Mouse (Mus musculus): ENCODE results near the gene Olfr523. TPM values are rescaled to one million over a fixed set of nuclear protein-coding genes. Genes with fewer than 3 reads are reported as not detected.
"Not testable (repeated sequence)": the region's sequence is repeated elsewhere in the genome, so short reads cannot be mapped to it uniquely, and the experiment has no call there.

Gene Olfr523
- not detected in 2 replicates for polyA plus RNA-seq (2012; rRNA removed)

DNA sequence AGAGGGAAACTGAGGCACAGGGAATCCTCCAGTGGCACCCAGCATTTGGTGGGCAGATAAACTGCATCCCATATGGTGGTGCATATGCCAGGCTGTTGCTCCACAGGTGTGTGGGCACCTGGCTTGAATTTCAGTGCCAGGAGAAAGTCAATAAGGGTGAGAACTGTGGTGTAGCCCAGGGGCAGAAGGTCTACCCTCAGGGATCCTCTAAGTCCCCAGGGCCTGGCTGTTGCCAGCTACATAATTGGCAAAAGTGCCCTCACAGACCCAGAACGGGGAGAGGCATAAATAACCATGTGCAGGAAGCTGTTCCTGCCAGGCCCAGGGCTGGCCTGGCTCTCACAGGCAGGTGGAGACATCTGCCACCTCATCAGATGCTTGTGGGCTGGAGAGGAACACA lies at the start of gene Olfr523:
Gene Olfr523, plus strand, starts transcription at position 282 of the 400 bp plus-strand sequence.
- Histone ChIP-seq H3K36me3 (ENCODE audit: control insufficient read depth, insufficient read depth, low read length) (no peaks in the 10 kb centered on the region), H3K4me1 (ENCODE audit: control insufficient read depth, insufficient read depth, insufficient read length, low read length) (no peaks in the 10 kb centered on the region), H3K4me3 (ENCODE audit: low read depth, low read length) (no peak within 1 kb of the TSS), H3K27me3 (ENCODE audit: control insufficient read depth, insufficient read depth, low read length) (no peaks in the 10 kb centered on the region), H3K27ac (ENCODE audit: insufficient read depth, low read depth, low read length) (no peak within 1 kb of the TSS)
- 29% methylated on average over 1 of the region's 1 CpGs for whole genome bisulfite sequencing
- TF ChIP-seq CTCF (IDR thresholded peaks at IDR 0.05; ENCODE audit: extremely low read depth, insufficient read length, insufficient replicate concordance, low read depth, low read length), result no peak
- TF ChIP-seq POLR2A (IDR thresholded peaks at IDR 0.05; ENCODE audit: low read depth, low read length), result no peak

DNA sequence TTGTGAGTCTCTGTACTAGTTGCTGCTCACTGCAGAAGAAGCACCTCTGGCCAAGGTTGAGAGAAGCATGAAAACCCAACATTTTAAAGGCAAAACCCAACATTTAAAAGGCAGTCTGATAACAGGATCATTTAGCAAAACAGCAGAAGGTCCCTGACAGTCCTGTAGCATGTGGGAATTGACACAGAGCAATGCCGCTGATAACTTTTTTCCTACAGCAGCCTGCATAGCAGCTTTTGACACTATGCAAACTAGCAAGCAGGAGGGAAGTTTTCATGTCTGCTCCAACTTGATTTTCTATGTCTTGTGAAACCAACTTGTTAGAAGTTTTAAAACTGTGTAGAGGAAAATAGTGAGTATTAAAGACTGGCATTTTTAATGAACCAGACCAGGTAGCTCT lies 48.6 kb upstream of the Olfr523 start:
- no peak overlapping the region for H3K27ac ChIP-seq (ENCODE audit: insufficient read depth, low read depth, low read length)
- no peak for TF ChIP-seq CTCF (IDR thresholded peaks at IDR 0.05; ENCODE audit: extremely low read depth, insufficient read length, insufficient replicate concordance, low read depth, low read length)
- no peak for TF ChIP-seq POLR2A (IDR thresholded peaks at IDR 0.05; ENCODE audit: low read depth, low read length)
- no peak overlapping the region for H3K4me3 ChIP-seq (ENCODE audit: low read depth, low read length)
- WGBS, result 95% methylated on average over 1 of the region's 1 CpGs
- no peaks in the 10 kb centered on the region for H3K27me3 ChIP-seq (ENCODE audit: control insufficient read depth, insufficient read depth, low read length)
- H3K36me3 ChIP-seq (ENCODE audit: control insufficient read depth, insufficient read depth, low read length), result 0 out of 2 replicates have a peak, but pooled peaks cover 1% of the 10 kb centered on the region
- peaks cover 11% of the 10 kb centered on the region; the same call in 1 of the 2 replicates for H3K4me1 ChIP-seq (ENCODE audit: control insufficient read depth, insufficient read depth, insufficient read length, low read length)

GRCm38 (mm10) chr7:140125278-140126021 lies 47.6 kb upstream of the Olfr523 start:
- H3K27me3 ChIP-seq (ENCODE audit: control insufficient read depth, insufficient read depth, low read length), result no peaks in the 10 kb centered on the region
- peak overlapping the region; percentile 82 for H3K4me3 ChIP-seq (ENCODE audit: low read depth, low read length)
- 1% methylated on average over 40 of the region's 40 CpGs for WGBS
- peaks cover 4% of the 10 kb centered on the region; the same call in 1 of the 2 replicates for H3K36me3 ChIP-seq (ENCODE audit: control insufficient read depth, insufficient read depth, low read length)
- H3K4me1 ChIP-seq (ENCODE audit: control insufficient read depth, insufficient read depth, insufficient read length, low read length), result peaks cover 9% of the 10 kb centered on the region; the same call in 1 of the 2 replicates
- H3K27ac ChIP-seq (ENCODE audit: insufficient read depth, low read depth, low read length), result peak overlapping the region; percentile 31; the same call in 1 of the 2 replicates
- TF ChIP-seq POLR2A (IDR thresholded peaks at IDR 0.05; ENCODE audit: low read depth, low read length) (peak; percentile 38; the same call in 1 of the 2 replicates), CTCF (IDR thresholded peaks at IDR 0.05; ENCODE audit: extremely low read depth, insufficient read length, insufficient replicate concordance, low read depth, low read length) (no peak)

DNA sequence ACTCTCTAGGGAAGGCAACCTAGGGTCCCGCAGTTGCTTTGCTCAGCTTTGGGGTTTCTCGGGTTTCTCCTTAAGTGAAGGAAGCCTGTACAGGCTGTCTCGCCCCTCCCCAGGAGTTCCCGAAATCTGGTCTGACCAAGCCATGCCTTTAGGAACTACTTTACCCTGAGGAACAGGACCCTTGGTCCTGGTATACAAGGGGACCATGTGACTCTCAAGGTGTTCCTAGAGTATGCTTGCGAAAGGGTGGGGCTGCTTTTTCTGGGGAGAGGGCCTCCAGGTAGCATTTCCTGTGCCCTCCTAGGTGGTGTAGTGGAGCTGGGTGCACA lies 47.0 kb upstream of the Olfr523 start:
- H3K4me3 ChIP-seq (ENCODE audit: low read depth, low read length), result peak overlapping the region; percentile 82
- peaks cover 9% of the 10 kb centered on the region; the same call in 1 of the 2 replicates for H3K4me1 ChIP-seq (ENCODE audit: control insufficient read depth, insufficient read depth, insufficient read length, low read length)
- no peaks in the 10 kb centered on the region for H3K27me3 ChIP-seq (ENCODE audit: control insufficient read depth, insufficient read depth, low read length)
- TF ChIP-seq POLR2A (IDR thresholded peaks at IDR 0.05; ENCODE audit: low read depth, low read length) (no peak), CTCF (IDR thresholded peaks at IDR 0.05; ENCODE audit: extremely low read depth, insufficient read length, insufficient replicate concordance, low read depth, low read length) (no peak)
- WGBS, result 2% methylated on average over 5 of the region's 5 CpGs
- peaks cover 5% of the 10 kb centered on the region; the same call in 1 of the 2 replicates for H3K36me3 ChIP-seq (ENCODE audit: control insufficient read depth, insufficient read depth, low read length)
- no peak overlapping the region for H3K27ac ChIP-seq (ENCODE audit: insufficient read depth, low read depth, low read length)

- Histone ChIP-seq H3K4me1 (ENCODE audit: control insufficient read depth, insufficient read depth, insufficient read length, low read length) (peaks cover 9% of the 10 kb centered on the region; the same call in 1 of the 2 replicates), H3K27me3 (ENCODE audit: control insufficient read depth, insufficient read depth, low read length) (no peaks in the 10 kb centered on the region), H3K36me3 (ENCODE audit: control insufficient read depth, insufficient read depth, low read length) (peaks cover 5% of the 10 kb centered on the region; the same call in 1 of the 2 replicates), H3K27ac (ENCODE audit: insufficient read depth, low read depth, low read length) (peak overlapping the region; percentile 30; the same call in 1 of the 2 replicates), H3K4me3 (ENCODE audit: low read depth, low read length) (peak overlapping the region; percentile 30)
- no peak for TF ChIP-seq CTCF (IDR thresholded peaks at IDR 0.05; ENCODE audit: extremely low read depth, insufficient read length, insufficient replicate concordance, low read depth, low read length)
- no peak for TF ChIP-seq POLR2A (IDR thresholded peaks at IDR 0.05; ENCODE audit: low read depth, low read length)
- whole genome bisulfite sequencing, result 41% methylated on average over 3 of the region's 3 CpGs
These were observed 46.1 kb upstream of the Olfr523 start for GRCm38 (mm10) chr7:140126934-140127333.

- Histone ChIP-seq H3K27me3 (ENCODE audit: control insufficient read depth, insufficient read depth, low read length) (no peaks in the 10 kb centered on the region), H3K4me1 (ENCODE audit: control insufficient read depth, insufficient read depth, insufficient read length, low read length) (peaks cover 9% of the 10 kb centered on the region; the same call in 1 of the 2 replicates), H3K4me3 (ENCODE audit: low read depth, low read length) (no peak overlapping the region), H3K27ac (ENCODE audit: insufficient read depth, low read depth, low read length) (no peak overlapping the region), H3K36me3 (ENCODE audit: control insufficient read depth, insufficient read depth, low read length) (peaks cover 5% of the 10 kb centered on the region; the same call in 1 of the 2 replicates)
- 83% methylated on average over 2 of the region's 2 CpGs for WGBS
- TF ChIP-seq CTCF (IDR thresholded peaks at IDR 0.05; ENCODE audit: extremely low read depth, insufficient read length, insufficient replicate concordance, low read depth, low read length), result no peak
- TF ChIP-seq POLR2A (IDR thresholded peaks at IDR 0.05; ENCODE audit: low read depth, low read length), result no peak
These were observed 45.1 kb upstream of the Olfr523 start for GRCm38 (mm10) chr7:140127911-140128310.

- 90% methylated on average over 7 of the region's 7 CpGs for WGBS
- H3K36me3 ChIP-seq (ENCODE audit: control insufficient read depth, insufficient read depth, low read length); H3K4me1 ChIP-seq (ENCODE audit: control insufficient read depth, insufficient read depth, insufficient read length, low read length); H3K27me3 ChIP-seq (ENCODE audit: control insufficient read depth, insufficient read depth, low read length); H3K4me3 ChIP-seq (ENCODE audit: low read depth, low read length); H3K27ac ChIP-seq (ENCODE audit: insufficient read depth, low read depth, low read length): not testable (repeated sequence)
These were observed 40.8 kb upstream of the Olfr523 start for GRCm38 (mm10) chr7:140132184-140132583.

DNA sequence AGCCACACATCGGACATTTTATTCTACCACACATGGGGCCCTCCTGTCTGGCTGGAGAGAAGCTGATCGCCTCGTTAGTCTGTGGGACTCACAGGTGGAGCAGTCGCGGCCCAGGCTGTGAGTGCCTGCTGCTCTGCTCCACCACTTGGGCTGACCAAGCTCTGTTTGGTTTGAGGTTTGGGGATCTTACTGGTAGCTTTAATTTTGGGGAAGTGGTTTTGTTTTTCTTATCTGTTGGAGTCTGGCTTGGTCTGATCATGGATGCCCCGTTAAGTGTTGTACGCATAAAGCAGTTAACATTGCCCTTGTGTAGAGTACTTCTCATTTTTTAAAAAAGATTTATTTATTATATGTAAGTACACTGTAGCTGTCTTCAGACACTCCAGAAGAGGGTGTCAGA lies 39.0 kb upstream of the Olfr523 start:
- H3K4me1 ChIP-seq (ENCODE audit: control insufficient read depth, insufficient read depth, insufficient read length, low read length); H3K27me3 ChIP-seq (ENCODE audit: control insufficient read depth, insufficient read depth, low read length); H3K27ac ChIP-seq (ENCODE audit: insufficient read depth, low read depth, low read length); H3K4me3 ChIP-seq (ENCODE audit: low read depth, low read length); H3K36me3 ChIP-seq (ENCODE audit: control insufficient read depth, insufficient read depth, low read length): not testable (repeated sequence)
- WGBS, result 73% methylated on average over 7 of the region's 7 CpGs

Data from small intestine, adult 2 months (tissue).